Mouse (Mus musculus): ENCODE results near the gene Olfr150.

Olfr150 gene

GRCm38 (mm10) chr9:39730678-39731077 is at the start of gene Olfr150:
Gene Olfr150 (plus strand): TSS chr9:39730978.
- DNase-seq, result no peak

GRCm38 (mm10) chr9:39701123-39701522 is 29.7 kb upstream of the Olfr150 start:
- DNase-seq, result peak; percentile 1 to 11

- DNase-seq, result no peak
These were observed 23.8 kb upstream of the Olfr150 start, which contains the start of gene Olfr149 for GRCm38 (mm10) chr9:39707017-39707416. Gene Olfr149 (minus strand): TSS chr9:39707117.

GRCm38 (mm10) chr9:39708958-39709357 is 21.8 kb upstream of the Olfr150 start:
- DNase-seq, result peak; percentile 46 to 55

- DNase-seq, result no peak
These were observed 19.7 kb upstream of the Olfr150 start, which contains the start of gene Olfr965 for GRCm38 (mm10) chr9:39711053-39711452. Gene Olfr965 (plus strand): TSS chr9:39711353.

GRCm38 (mm10) chr9:39740741-39741140 is 10.0 kb downstream of the Olfr150 start:
- DNase-seq, result no peak

GRCm38 (mm10) chr9:39745949-39746348 is 15.2 kb downstream of the Olfr150 start, which contains the start of gene Olfr967:
Gene Olfr967 (plus strand): TSS chr9:39746249.
- DNase-seq, result no peak

GRCm38 (mm10) chr9:39746428-39746827 is 15.7 kb downstream of the Olfr150 start:
- no peak for DNase-seq

- no peak for DNase-seq
These were observed 52.4 kb downstream of the Olfr150 start, which contains the start of gene Olfr968 for GRCm38 (mm10) chr9:39783153-39783552. Gene Olfr968 (minus strand): TSS chr9:39783253.
